Mouse (Mus musculus) adrenal gland (tissue): ENCODE measurements around the gene Rnf44.

Experiments used
- intact Hi-C: fragments of 180-260 bp; cut with DNase I; formaldehyde crosslinking; loops from one replicate; pipeline ENCODE4 v1.15.1; 2025
- long read RNA-seq, 2 experiments: library from polyadenylated mRNA; unstranded; transcript quantifications; one replicate each; pipeline ENCODE4 v2.0.0; 2020; ENCODE audit warnings: borderline replicate concordance in 1 of 2; ENCODE audit not compliant: insufficient replicate concordance in 1 of 2

Rnf44 gene
- long read RNA-seq, experiment 1, partial matches to known transcripts, result 0 of 7 reads
- long read RNA-seq, experiment 1, other reads (novel, unspliced or antisense), result 7 of 7 reads
- long read RNA-seq, experiment 2, partial matches to known transcripts, result 0 of 7 reads
- long read RNA-seq, experiment 2, other reads (novel, unspliced or antisense), result 7 of 7 reads

- intact Hi-C loops, result no loop called here
These were observed at the start of gene Rnf44 for GRCm38 (mm10) chr13:54693558-54694347. Gene Rnf44, minus strand, starts transcription at chr13:54693907.

- intact Hi-C loops, result no loop called here
These were observed 44.5 kb upstream of the Rnf44 start for GRCm38 (mm10) chr13:54738213-54738601.

- intact Hi-C loops, result no loop called here
These were observed 43.9 kb upstream of the Rnf44 start for GRCm38 (mm10) chr13:54737488-54738212.

GRCm38 (mm10) chr13:54736931-54737330 lies 43.2 kb upstream of the Rnf44 start:
- intact Hi-C loops, result no loop called here

- intact Hi-C loops, result no loop called here
These were observed 32.4 kb upstream of the Rnf44 start for GRCm38 (mm10) chr13:54726131-54726530.

- intact Hi-C loops, result no loop called here
These were observed 29.4 kb upstream of the Rnf44 start for GRCm38 (mm10) chr13:54723143-54723542.

GRCm38 (mm10) chr13:54716916-54717315 lies 23.2 kb upstream of the Rnf44 start:
- intact Hi-C loops, result no loop called here

- intact Hi-C loops, result no loop called here
These were observed 21.3 kb upstream of the Rnf44 start for GRCm38 (mm10) chr13:54714996-54715395.

- intact Hi-C loops, result no loop called here
These were observed 20.7 kb upstream of the Rnf44 start for GRCm38 (mm10) chr13:54714393-54714792.

- intact Hi-C loops, result no loop called here
These were observed 17.2 kb upstream of the Rnf44 start for GRCm38 (mm10) chr13:54710866-54711265.

GRCm38 (mm10) chr13:54704890-54705289 lies 11.2 kb upstream of the Rnf44 start:
- intact Hi-C loops, result no loop called here

- intact Hi-C loops, result no loop called here
These were observed 8.8 kb upstream of the Rnf44 start for GRCm38 (mm10) chr13:54702507-54702906.

GRCm38 (mm10) chr13:54701243-54701642 lies 7.5 kb upstream of the Rnf44 start, which contains the start of gene Cdhr2:
Gene Cdhr2, plus strand, starts transcription at chr13:54701461.
- intact Hi-C loops, result no loop called here

GRCm38 (mm10) chr13:54695479-54696230 lies 1.9 kb upstream of the Rnf44 start:
- intact Hi-C loops, result no loop called here

- intact Hi-C loops, result no loop called here
These were observed 797 bp upstream of the Rnf44 start for GRCm38 (mm10) chr13:54694348-54695060.

GRCm38 (mm10) chr13:54692711-54693557 lies 773 bp downstream of the Rnf44 start:
- intact Hi-C loops, result no loop called here

GRCm38 (mm10) chr13:54691737-54692136 lies 2.0 kb downstream of the Rnf44 start:
- intact Hi-C loops, result no loop called here

- intact Hi-C loops, result no loop called here
These were observed 3.5 kb downstream of the Rnf44 start for GRCm38 (mm10) chr13:54690151-54690740.
